22 mouse cellular contexts compared by ENCODE assay signal in genomic region chr1:93387198-93387597, GRCm38 (mm10). TPM values are rescaled to one million over a fixed set of nuclear protein-coding genes. Genes with fewer than 3 reads are reported as not detected.
"Had no signal": no experiment of that assay in that cellular context is flagged by ENCODE, and none has a peak within 500 bp of the region (broad histone marks: within the 10 kb centered on the region; RNA-seq: fewer than 3 reads in every experiment).

No protein-coding gene starts in this region.

- H3K27ac ChIP-seq: liver, embryonic 13.5 days; liver, embryonic 15.5 days; lung, embryonic 15.5 days; midbrain, embryonic 10.5 days; neural tube, embryonic 12.5 days; neural tube, embryonic 15.5 days had no signal

- H3K9ac ChIP-seq: liver, embryonic 13.5 days; liver, embryonic 15.5 days; liver, postnatal 0 days; lung, embryonic 15.5 days; neural tube, embryonic 12.5 days; neural tube, embryonic 15.5 days had no signal

- H3K9me3 ChIP-seq: liver, embryonic 13.5 days; liver, embryonic 15.5 days; lung, embryonic 15.5 days; midbrain, embryonic 10.5 days; neural tube, embryonic 12.5 days; neural tube, embryonic 15.5 days had no signal

- H3K36me3 ChIP-seq: liver, embryonic 13.5 days; liver, embryonic 15.5 days; lung, embryonic 15.5 days; midbrain, embryonic 10.5 days; neural tube, embryonic 12.5 days; neural tube, embryonic 15.5 days had no signal

- H3K27me3 ChIP-seq: liver, embryonic 13.5 days; liver, embryonic 15.5 days; lung, embryonic 15.5 days; neural tube, embryonic 12.5 days; neural tube, embryonic 15.5 days had no signal

- H3K4me1 ChIP-seq: liver, embryonic 13.5 days; liver, embryonic 15.5 days; lung, embryonic 15.5 days; midbrain, embryonic 10.5 days; neural tube, embryonic 12.5 days; neural tube, embryonic 15.5 days had no signal

- H3K4me2 ChIP-seq: liver, embryonic 13.5 days; liver, embryonic 15.5 days; lung, embryonic 15.5 days; neural tube, embryonic 12.5 days; neural tube, embryonic 15.5 days had no signal

- ATAC-seq: liver, postnatal 0 days; lung, postnatal 0 days; midbrain, embryonic 16.5 days had no signal

- DNase-seq: liver, embryonic 13.5 days; liver, postnatal 0 days; lung, adult 2 months; lung, postnatal 14 days; lung, postnatal 36 days; midbrain, embryonic 14.5 days; retina, postnatal 1 day; right cerebral cortex, adult 18-20 months; right cerebral cortex, postnatal 25 days; right cerebral cortex, postnatal 4 days; spleen, adult 18-20 months; thymus, adult 18-20 months; thymus, postnatal 14 days; thymus, postnatal 36 days had no signal

- H3K4me3 ChIP-seq: liver, embryonic 13.5 days; liver, embryonic 15.5 days; lung, embryonic 15.5 days; midbrain, embryonic 10.5 days; myocyte; neural tube, embryonic 12.5 days; neural tube, embryonic 15.5 days had no signal

RNA-seq across cellular contexts. Expression of gene Ano7, which starts 13.5 kb away (rescaled TPM):
- polyA plus RNA-seq: liver, postnatal 0 days; myocyte had no signal
